Mouse (Mus musculus): Measurements from ENCODE around the gene Crlf1. TPM values are rescaled to one million over a fixed set of nuclear protein-coding genes. Genes with fewer than 3 reads are reported as not detected.

The Crlf1 gene
- 5.5 and 6.9 TPM in 2 replicates for polyA plus RNA-seq (2012; rRNA removed)

- no peak for DNase-seq (ENCODE audit: low read depth)
Measured at GRCm38 (mm10) chr8:70492664-70493640, at the start of gene Crlf1. Crlf1 (plus strand) TSS chr8:70493158.

- DNase-seq (ENCODE audit: low read depth), result no peak
Measured at GRCm38 (mm10) chr8:70443326-70443725, 49.6 kb upstream of the Crlf1 start.

- no peak for DNase-seq (ENCODE audit: low read depth)
Measured at GRCm38 (mm10) chr8:70445988-70446387, 47.0 kb upstream of the Crlf1 start.

- no peak for DNase-seq (ENCODE audit: low read depth)
Measured at GRCm38 (mm10) chr8:70447639-70448420, 45.1 kb upstream of the Crlf1 start.

- DNase-seq (ENCODE audit: low read depth), result no peak
Measured at GRCm38 (mm10) chr8:70452196-70452966, 40.6 kb upstream of the Crlf1 start.

- DNase-seq (ENCODE audit: low read depth), result no peak
Measured at GRCm38 (mm10) chr8:70453852-70454251, 39.1 kb upstream of the Crlf1 start.

- no peak for DNase-seq (ENCODE audit: low read depth)
Measured at GRCm38 (mm10) chr8:70456996-70457395, 36.0 kb upstream of the Crlf1 start.

GRCm38 (mm10) chr8:70457882-70458281, 35.1 kb upstream of the Crlf1 start:
- DNase-seq (ENCODE audit: low read depth), result no peak

- DNase-seq (ENCODE audit: low read depth), result no peak
Measured at GRCm38 (mm10) chr8:70458462-70458861, 34.5 kb upstream of the Crlf1 start.

- no peak for DNase-seq (ENCODE audit: low read depth)
Measured at GRCm38 (mm10) chr8:70459636-70460035, 33.3 kb upstream of the Crlf1 start.

GRCm38 (mm10) chr8:70460199-70460598, 32.8 kb upstream of the Crlf1 start:
- DNase-seq (ENCODE audit: low read depth), result no peak

- DNase-seq (ENCODE audit: low read depth), result no peak
Measured at GRCm38 (mm10) chr8:70460606-70461005, 32.4 kb upstream of the Crlf1 start.

- no peak for DNase-seq (ENCODE audit: low read depth)
Measured at GRCm38 (mm10) chr8:70461765-70462515, 31.0 kb upstream of the Crlf1 start.

- DNase-seq (ENCODE audit: low read depth), result no peak
Measured at GRCm38 (mm10) chr8:70462516-70462813, 30.5 kb upstream of the Crlf1 start.

- DNase-seq (ENCODE audit: low read depth), result no peak
Measured at GRCm38 (mm10) chr8:70463306-70463705, 29.7 kb upstream of the Crlf1 start.

GRCm38 (mm10) chr8:70464162-70464561, 28.8 kb upstream of the Crlf1 start:
- no peak for DNase-seq (ENCODE audit: low read depth)

- DNase-seq (ENCODE audit: low read depth), result no peak
Measured at GRCm38 (mm10) chr8:70465701-70466100, 27.3 kb upstream of the Crlf1 start.

GRCm38 (mm10) chr8:70466305-70466704, 26.7 kb upstream of the Crlf1 start:
- DNase-seq (ENCODE audit: low read depth), result no peak

GRCm38 (mm10) chr8:70466771-70467170, 26.2 kb upstream of the Crlf1 start:
- DNase-seq (ENCODE audit: low read depth), result no peak

- DNase-seq (ENCODE audit: low read depth), result no peak
Measured at GRCm38 (mm10) chr8:70467229-70467725, 25.7 kb upstream of the Crlf1 start.

- no peak for DNase-seq (ENCODE audit: low read depth)
Measured at GRCm38 (mm10) chr8:70467907-70468306, 25.1 kb upstream of the Crlf1 start.

All from gonadal fat pad, adult 2 months (tissue).